Mouse (Mus musculus) neural tube, embryonic 15.5 days (tissue): ENCODE measurements around the gene Oaz2. TPM values are rescaled to one million over a fixed set of nuclear protein-coding genes. Genes with fewer than 3 reads are reported as not detected.

Experiments
- ATAC-seq: fragments of 200-750 bp; cut with Nextera tagmentation; 2 replicates; pipeline ENCODE4 v1.8.0; 2017; ENCODE audit warnings: mild to moderate bottlenecking, moderate TSS enrichment, moderate library complexity; ENCODE audit not compliant: low FRiP score
- H3K27ac ChIP-seq: fragments of 300-500 bp; sonication (generic); replicated peaks from 2 replicates; pipeline ENCODE4 v1.5.1; 2015; ENCODE audit warnings: mild to moderate bottlenecking, inconsistent platforms
- H3K27me3 ChIP-seq: fragments of 300-500 bp; sonication (generic); replicated peaks from 2 replicates; pipeline ENCODE4 v1.6.1; 2015; ENCODE audit warnings: inconsistent platforms
- H3K36me3 ChIP-seq: fragments of 300-500 bp; sonication (generic); 2 replicates; pipeline ENCODE4 v1.6.1; 2015; ENCODE audit warnings: inconsistent platforms
- H3K4me1 ChIP-seq: fragments of 300-500 bp; sonication (generic); 2 replicates; pipeline ENCODE4 v1.6.1; 2015; ENCODE audit warnings: inconsistent platforms
- H3K4me2 ChIP-seq: fragments of 300-500 bp; sonication (generic); 2 replicates; pipeline ENCODE4 v1.6.1; 2015; ENCODE audit warnings: inconsistent platforms, mild to moderate bottlenecking, moderate library complexity
- H3K4me3 ChIP-seq: fragments of 300-500 bp; sonication (generic); replicated peaks from 2 replicates; pipeline ENCODE4 v1.5.1; 2015; ENCODE audit warnings: mild to moderate bottlenecking, inconsistent platforms
- H3K9ac ChIP-seq: fragments of 300-500 bp; sonication (generic); replicated peaks from 2 replicates; pipeline ENCODE4 v1.6.1; 2015; ENCODE audit warnings: mild to moderate bottlenecking, inconsistent platforms
- H3K9me3 ChIP-seq: fragments of 300-500 bp; sonication (generic); replicated peaks from 2 replicates; pipeline ENCODE4 v1.6.1; 2016; ENCODE audit warnings: inconsistent platforms
- WGBS: fragments of 180-500 bp; shearing (Covaris S2); methylation state at CpG from one replicate; pipeline ENCODE4 v1.1.7; 2015; ENCODE audit warnings: mixed read lengths; 5-methylcytosine and 5-hydroxymethylcytosine counted together
- polyA plus RNA-seq: library from polyadenylated mRNA; unstranded; fragments of >200 nt; fragmentation: Nextera tagmentation; extraction: Ambion mirVana; gene quantifications from 2 replicates; pipeline ENCODE4 v1.2.1, GENCODE M21; 2015

The Oaz2 gene
- polyA plus RNA-seq, 1 experiment from 2014 or later, result 395 TPM

GRCm38 (mm10) chr9:65654700-65655237, 13.0 kb upstream of the Oaz2 start:
- Histone ChIP-seq H3K9me3 (no peaks in the 10 kb centered on the region), H3K4me3 (no peak overlapping the region), H3K27ac (no peak overlapping the region), H3K36me3 (no peaks in the 10 kb centered on the region), H3K4me2 (no peak overlapping the region), H3K27me3 (no peaks in the 10 kb centered on the region), H3K4me1 (no peaks in the 10 kb centered on the region), H3K9ac (no peak overlapping the region)
- ATAC-seq, result no peak
- 88% methylated on average over 3 of the region's 3 CpGs for WGBS

GRCm38 (mm10) chr9:65655540-65655939, 12.3 kb upstream of the Oaz2 start:
- Histone ChIP-seq H3K9ac (no peak overlapping the region), H3K27ac (no peak overlapping the region), H3K4me2 (no peak overlapping the region), H3K4me3 (no peak overlapping the region), H3K36me3 (no peaks in the 10 kb centered on the region), H3K9me3 (no peaks in the 10 kb centered on the region), H3K4me1 (no peaks in the 10 kb centered on the region), H3K27me3 (no peaks in the 10 kb centered on the region)
- no peak for ATAC-seq
- WGBS, result 89% methylated on average over 8 of the region's 8 CpGs

GRCm38 (mm10) chr9:65657218-65657617, 10.6 kb upstream of the Oaz2 start:
- no peak overlapping the region for H3K4me2 ChIP-seq
- no peak overlapping the region for H3K9ac ChIP-seq
- no peaks in the 10 kb centered on the region for H3K9me3 ChIP-seq
- no peaks in the 10 kb centered on the region for H3K4me1 ChIP-seq
- 74% methylated on average over 3 of the region's 3 CpGs for WGBS
- H3K36me3 ChIP-seq, result no peaks in the 10 kb centered on the region
- no peaks in the 10 kb centered on the region for H3K27me3 ChIP-seq
- no peak for ATAC-seq
- H3K27ac ChIP-seq, result no peak overlapping the region
- no peak overlapping the region for H3K4me3 ChIP-seq

GRCm38 (mm10) chr9:65661029-65661428, 6.8 kb upstream of the Oaz2 start:
- Histone ChIP-seq H3K27ac (no peak overlapping the region), H3K27me3 (no peaks in the 10 kb centered on the region), H3K4me3 (no peak overlapping the region), H3K9me3 (no peaks in the 10 kb centered on the region), H3K4me1 (no peaks in the 10 kb centered on the region), H3K9ac (no peak overlapping the region), H3K36me3 (no peaks in the 10 kb centered on the region), H3K4me2 (no peak overlapping the region)
- ATAC-seq, result no peak
- 71% methylated on average over 5 of the region's 5 CpGs for WGBS

- no peaks in the 10 kb centered on the region for H3K9me3 ChIP-seq
- H3K9ac ChIP-seq, result no peak overlapping the region
- H3K4me2 ChIP-seq, result no peak overlapping the region
- no peaks in the 10 kb centered on the region for H3K4me1 ChIP-seq
- H3K27me3 ChIP-seq, result no peaks in the 10 kb centered on the region
- no peak overlapping the region for H3K27ac ChIP-seq
- ATAC-seq, result no peak
- H3K36me3 ChIP-seq, result no peaks in the 10 kb centered on the region
- no peak overlapping the region for H3K4me3 ChIP-seq
- 68% methylated on average over 1 of the region's 1 CpGs for WGBS
These were observed 6.3 kb upstream of the Oaz2 start for GRCm38 (mm10) chr9:65661493-65661892.

- no peak for ATAC-seq
- WGBS, result 4% methylated on average over 3 of the region's 3 CpGs
These were observed 3.6 kb upstream of the Oaz2 start for GRCm38 (mm10) chr9:65664163-65664562.

GRCm38 (mm10) chr9:65666042-65666441, 1.8 kb upstream of the Oaz2 start:
- H3K4me3 ChIP-seq, result no peak overlapping the region
- no peak; the same call in 1 of the 2 replicates for ATAC-seq
- H3K9ac ChIP-seq, result no peak overlapping the region
- H3K36me3 ChIP-seq, result no peaks in the 10 kb centered on the region
- H3K27ac ChIP-seq, result no peak overlapping the region
- H3K4me1 ChIP-seq, result no peaks in the 10 kb centered on the region
- H3K27me3 ChIP-seq, result no peaks in the 10 kb centered on the region
- no peak overlapping the region for H3K4me2 ChIP-seq
- no peaks in the 10 kb centered on the region for H3K9me3 ChIP-seq
- 27% methylated on average over 5 of the region's 5 CpGs for WGBS

More at GRCm38 (mm10) chr9:65664163-65664562, 3.6 kb upstream of the Oaz2 start:
- Histone ChIP-seq H3K4me1 (no peaks in the 10 kb centered on the region), H3K27ac (no peak overlapping the region), H3K27me3 (no peaks in the 10 kb centered on the region), H3K36me3 (no peaks in the 10 kb centered on the region), H3K9me3 (no peaks in the 10 kb centered on the region), H3K9ac (no peak overlapping the region), H3K4me3 (no peak overlapping the region), H3K4me2 (no peak overlapping the region)

GRCm38 (mm10) chr9:65671431-65671931, 3.7 kb downstream of the Oaz2 start:
- Histone ChIP-seq H3K27me3 (no peaks in the 10 kb centered on the region), H3K4me1 (peaks cover 7% of the 10 kb centered on the region), H3K27ac (no peak overlapping the region), H3K9ac (no peak overlapping the region), H3K36me3 (no peaks in the 10 kb centered on the region), H3K9me3 (no peaks in the 10 kb centered on the region), H3K4me2 (no peak overlapping the region), H3K4me3 (no peak overlapping the region)
- 66% methylated on average over 9 of the region's 9 CpGs for WGBS
- no peak for ATAC-seq

GRCm38 (mm10) chr9:65672996-65673395, 5.2 kb downstream of the Oaz2 start:
- no peak for ATAC-seq
- WGBS, result 84% methylated on average over 11 of the region's 11 CpGs
- Histone ChIP-seq H3K9ac (no peak overlapping the region), H3K27ac (no peak overlapping the region), H3K27me3 (no peaks in the 10 kb centered on the region), H3K4me3 (no peak overlapping the region), H3K9me3 (no peaks in the 10 kb centered on the region), H3K36me3 (no peaks in the 10 kb centered on the region), H3K4me2 (no peak overlapping the region), H3K4me1 (peaks cover 17% of the 10 kb centered on the region)

- no peaks in the 10 kb centered on the region for H3K9me3 ChIP-seq
- H3K4me1 ChIP-seq, result peaks cover 44% of the 10 kb centered on the region
- H3K36me3 ChIP-seq, result no peaks in the 10 kb centered on the region
- H3K4me3 ChIP-seq, result peak overlapping the region; percentile 64
- peak overlapping the region; percentile 85 for H3K27ac ChIP-seq
- peak overlapping the region; percentile 86 for H3K4me2 ChIP-seq
- WGBS, result 57% methylated on average over 8 of the region's 8 CpGs
- peak; percentile 40 for ATAC-seq
- peak overlapping the region; percentile 73 for H3K9ac ChIP-seq
- no peaks in the 10 kb centered on the region for H3K27me3 ChIP-seq
These were observed 7.9 kb downstream of the Oaz2 start for GRCm38 (mm10) chr9:65675461-65676357.

- peak overlapping the region; percentile 73 for H3K9ac ChIP-seq
- WGBS, result under 1% methylated on average over 43 of the region's 51 CpGs
- peak overlapping the region; percentile 85 for H3K27ac ChIP-seq
- no peaks in the 10 kb centered on the region for H3K36me3 ChIP-seq
- H3K27me3 ChIP-seq, result no peaks in the 10 kb centered on the region
- H3K4me1 ChIP-seq, result peaks cover 53% of the 10 kb centered on the region
- H3K4me2 ChIP-seq, result peak overlapping the region; percentile 86
- peak overlapping the region; percentile 64 for H3K4me3 ChIP-seq
- H3K9me3 ChIP-seq, result no peaks in the 10 kb centered on the region
- peak; percentile 97 for ATAC-seq
These were observed 8.7 kb downstream of the Oaz2 start for GRCm38 (mm10) chr9:65676358-65677118.
